Mouse (Mus musculus): ENCODE results near the gene Taldo1.

DNA sequence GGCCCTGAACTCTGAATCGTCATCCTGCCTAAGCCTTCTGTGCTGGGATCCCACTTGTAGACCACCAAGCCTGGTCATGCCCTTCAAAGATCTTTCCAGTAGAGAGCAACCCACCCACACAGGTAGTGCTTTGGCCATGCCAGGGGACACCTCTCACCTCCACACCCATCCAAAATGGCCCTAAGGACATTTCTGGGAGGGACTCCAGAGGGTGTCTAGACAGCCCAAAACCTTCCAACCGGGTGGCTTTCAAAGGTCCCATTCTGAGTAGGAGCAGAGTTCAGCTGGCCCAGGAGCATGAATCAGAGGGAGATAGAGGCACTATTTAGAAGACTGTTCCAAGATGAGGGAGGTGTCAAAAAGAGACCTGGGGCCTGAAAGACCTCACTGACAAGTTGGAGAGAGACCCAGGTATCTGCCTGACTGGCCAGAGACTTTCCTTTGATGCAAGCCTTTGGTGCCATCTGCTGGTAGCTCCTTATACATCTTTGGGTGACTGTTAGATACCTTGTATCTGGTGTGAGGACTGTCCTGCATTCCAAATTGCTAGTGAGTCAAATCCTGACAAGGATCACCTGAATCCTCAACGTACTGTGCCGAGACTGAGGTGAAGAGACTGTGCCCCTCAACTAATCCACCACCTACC, 28.8 kb upstream of the Taldo1 start:
- no peak for TF ChIP-seq GATA1 (IDR thresholded peaks at IDR 0.05; ENCODE audit: borderline replicate concordance, low read length)
- TF ChIP-seq FLI1 (IDR thresholded peaks at IDR 0.05; ENCODE audit: low read length) = no peak
